Mouse (Mus musculus) testis, adult 2 months (tissue): ENCODE measurements around the gene Pcsk2.

Source experiments
- CTCF ChIP-seq: fragments of 200-500 bp; IDR thresholded peaks from 2 replicates; pipeline ENCODE4 v1.5.1; 2012; ENCODE audit warnings: low read depth, mild to moderate bottlenecking, inconsistent platforms, low read length, moderate library complexity; ENCODE audit not compliant: control insufficient read depth, insufficient read depth, insufficient replicate concordance
- POLR2A ChIP-seq: fragments of 200-500 bp; IDR thresholded peaks from 2 replicates; pipeline ENCODE4 v1.6.1; 2012; ENCODE audit warnings: low read depth, mild to moderate bottlenecking, inconsistent platforms, low read length, moderate library complexity; ENCODE audit not compliant: control insufficient read depth

GRCm38 (mm10) chr2:143656968-143657367, 111.0 kb downstream of the Pcsk2 start:
- no peak for TF ChIP-seq CTCF
- no peak for TF ChIP-seq POLR2A
